Mouse (Mus musculus): ENCODE measurements around the gene Arl4c. TPM values are rescaled to one million over a fixed set of nuclear protein-coding genes. Genes with fewer than 3 reads are reported as not detected.

Arl4c gene
- polyA plus RNA-seq, 1 experiment from 2014 or later, result 17.9 TPM

- Histone ChIP-seq H3K36me3 (no peaks in the 10 kb centered on the region), H3K4me1 (no peaks in the 10 kb centered on the region), H3K9ac (no peak overlapping the region), H3K4me2 (replicated peaks) (no peak overlapping the region), H3K4me3 (no peak overlapping the region), H3K27me3 (no peaks in the 10 kb centered on the region), H3K9me3 (no peaks in the 10 kb centered on the region), H3K27ac (no peak overlapping the region)
- no peak for ATAC-seq (ENCODE audit: insufficient number of reproducible peaks, insufficient read depth, low FRiP score, low TSS enrichment)
- 83% methylated on average over 7 of the region's 7 CpGs for whole genome bisulfite sequencing
Measured at GRCm38 (mm10) chr1:88653614-88654520, 48.2 kb downstream of the Arl4c start.

GRCm38 (mm10) chr1:88652682-88653081, 49.3 kb downstream of the Arl4c start:
- WGBS, result 89% methylated on average over 8 of the region's 8 CpGs
- Histone ChIP-seq H3K4me2 (replicated peaks) (no peak overlapping the region), H3K9ac (no peak overlapping the region), H3K27me3 (no peaks in the 10 kb centered on the region), H3K4me1 (no peaks in the 10 kb centered on the region), H3K4me3 (no peak overlapping the region), H3K27ac (no peak overlapping the region), H3K9me3 (no peaks in the 10 kb centered on the region), H3K36me3 (no peaks in the 10 kb centered on the region)
- no peak for ATAC-seq (ENCODE audit: insufficient number of reproducible peaks, insufficient read depth, low FRiP score, low TSS enrichment)

- H3K9ac ChIP-seq, result no peak overlapping the region
- no peaks in the 10 kb centered on the region for H3K4me1 ChIP-seq
- H3K27me3 ChIP-seq, result no peaks in the 10 kb centered on the region
- 78% methylated on average over 9 of the region's 9 CpGs for WGBS
- H3K4me2 ChIP-seq (replicated peaks), result no peak overlapping the region
- no peaks in the 10 kb centered on the region for H3K36me3 ChIP-seq
- no peak for ATAC-seq (ENCODE audit: insufficient number of reproducible peaks, insufficient read depth, low FRiP score, low TSS enrichment)
- no peak overlapping the region for H3K27ac ChIP-seq
- no peaks in the 10 kb centered on the region for H3K9me3 ChIP-seq
- H3K4me3 ChIP-seq, result no peak overlapping the region
Measured at GRCm38 (mm10) chr1:88651668-88652067, 50.4 kb downstream of the Arl4c start.

- 89% methylated on average over 4 of the region's 4 CpGs for WGBS
- Histone ChIP-seq H3K27me3 (no peaks in the 10 kb centered on the region), H3K4me3 (no peak overlapping the region), H3K9me3 (no peaks in the 10 kb centered on the region), H3K9ac (no peak overlapping the region), H3K27ac (no peak overlapping the region), H3K4me1 (no peaks in the 10 kb centered on the region), H3K36me3 (no peaks in the 10 kb centered on the region), H3K4me2 (replicated peaks) (no peak overlapping the region)
- no peak for ATAC-seq (ENCODE audit: insufficient number of reproducible peaks, insufficient read depth, low FRiP score, low TSS enrichment)
Measured at GRCm38 (mm10) chr1:88648742-88649141, 53.3 kb downstream of the Arl4c start.

- 58% methylated on average over 3 of the region's 3 CpGs for WGBS
- Histone ChIP-seq H3K4me2 (replicated peaks) (no peak overlapping the region), H3K4me3 (no peak overlapping the region), H3K9me3 (no peaks in the 10 kb centered on the region), H3K4me1 (no peaks in the 10 kb centered on the region), H3K27ac (no peak overlapping the region), H3K9ac (no peak overlapping the region), H3K27me3 (no peaks in the 10 kb centered on the region), H3K36me3 (no peaks in the 10 kb centered on the region)
- no peak for ATAC-seq (ENCODE audit: insufficient number of reproducible peaks, insufficient read depth, low FRiP score, low TSS enrichment)
Measured at GRCm38 (mm10) chr1:88645599-88646119, 56.4 kb downstream of the Arl4c start.

- Histone ChIP-seq H3K9me3 (no peaks in the 10 kb centered on the region), H3K9ac (no peak overlapping the region), H3K4me1 (peaks cover 7% of the 10 kb centered on the region), H3K4me2 (replicated peaks) (no peak overlapping the region), H3K4me3 (no peak overlapping the region), H3K36me3 (no peaks in the 10 kb centered on the region), H3K27me3 (no peaks in the 10 kb centered on the region), H3K27ac (no peak overlapping the region)
- WGBS, result 84% methylated on average over 5 of the region's 5 CpGs
- no peak for ATAC-seq (ENCODE audit: insufficient number of reproducible peaks, insufficient read depth, low FRiP score, low TSS enrichment)
Measured at GRCm38 (mm10) chr1:88644417-88644816, 57.6 kb downstream of the Arl4c start.

GRCm38 (mm10) chr1:88643181-88643823, 58.7 kb downstream of the Arl4c start:
- Histone ChIP-seq H3K9ac (no peak overlapping the region), H3K4me3 (no peak overlapping the region), H3K27ac (no peak overlapping the region), H3K9me3 (no peaks in the 10 kb centered on the region), H3K4me2 (replicated peaks) (no peak overlapping the region), H3K4me1 (peaks cover 9% of the 10 kb centered on the region), H3K27me3 (no peaks in the 10 kb centered on the region), H3K36me3 (no peaks in the 10 kb centered on the region)
- no peak for ATAC-seq (ENCODE audit: insufficient number of reproducible peaks, insufficient read depth, low FRiP score, low TSS enrichment)
- 81% methylated on average over 5 of the region's 5 CpGs for WGBS

GRCm38 (mm10) chr1:88642735-88643134, 59.3 kb downstream of the Arl4c start:
- ATAC-seq (ENCODE audit: insufficient number of reproducible peaks, insufficient read depth, low FRiP score, low TSS enrichment), result no peak
- Histone ChIP-seq H3K9ac (no peak overlapping the region), H3K4me3 (no peak overlapping the region), H3K4me2 (replicated peaks) (no peak overlapping the region), H3K4me1 (peaks cover 9% of the 10 kb centered on the region), H3K9me3 (no peaks in the 10 kb centered on the region), H3K27ac (no peak overlapping the region), H3K27me3 (no peaks in the 10 kb centered on the region), H3K36me3 (no peaks in the 10 kb centered on the region)
- WGBS, result 83% methylated on average over 4 of the region's 4 CpGs

GRCm38 (mm10) chr1:88641678-88642215, 60.3 kb downstream of the Arl4c start:
- no peak for ATAC-seq (ENCODE audit: insufficient number of reproducible peaks, insufficient read depth, low FRiP score, low TSS enrichment)
- H3K36me3 ChIP-seq, result no peaks in the 10 kb centered on the region
- 80% methylated on average over 2 of the region's 2 CpGs for WGBS

GRCm38 (mm10) chr1:88641194-88641593, 60.8 kb downstream of the Arl4c start:
- Histone ChIP-seq H3K4me1 (peaks cover 9% of the 10 kb centered on the region), H3K4me3 (no peak overlapping the region), H3K27me3 (no peaks in the 10 kb centered on the region), H3K36me3 (no peaks in the 10 kb centered on the region), H3K27ac (no peak overlapping the region), H3K9ac (no peak overlapping the region), H3K4me2 (replicated peaks) (no peak overlapping the region), H3K9me3 (no peaks in the 10 kb centered on the region)
- ATAC-seq (ENCODE audit: insufficient number of reproducible peaks, insufficient read depth, low FRiP score, low TSS enrichment), result no peak
- 88% methylated on average over 3 of the region's 3 CpGs for WGBS

More at GRCm38 (mm10) chr1:88641678-88642215, 60.3 kb downstream of the Arl4c start:
- H3K9ac ChIP-seq, result no peak overlapping the region
- no peak overlapping the region for H3K27ac ChIP-seq
- H3K4me2 ChIP-seq (replicated peaks), result no peak overlapping the region
- peaks cover 9% of the 10 kb centered on the region for H3K4me1 ChIP-seq
- no peaks in the 10 kb centered on the region for H3K27me3 ChIP-seq
- no peaks in the 10 kb centered on the region for H3K9me3 ChIP-seq
- H3K4me3 ChIP-seq, result no peak overlapping the region

GRCm38 (mm10) chr1:88639432-88640281, 62.4 kb downstream of the Arl4c start:
- Histone ChIP-seq H3K4me1 (peaks cover 9% of the 10 kb centered on the region), H3K9ac (no peak overlapping the region)
- 17% methylated on average over 10 of the region's 10 CpGs for WGBS

More at GRCm38 (mm10) chr1:88639432-88640281, 62.4 kb downstream of the Arl4c start:
- ATAC-seq (ENCODE audit: insufficient number of reproducible peaks, insufficient read depth, low FRiP score, low TSS enrichment), result 0 out of 2 replicates have a peak, but pooled peaks have one; percentile 52
- peak overlapping the region; percentile 4; the same call in 1 of the 2 replicates for H3K27ac ChIP-seq
- H3K36me3 ChIP-seq, result no peaks in the 10 kb centered on the region
- H3K4me3 ChIP-seq, result no peak overlapping the region
- H3K27me3 ChIP-seq, result no peaks in the 10 kb centered on the region
- H3K9me3 ChIP-seq, result no peaks in the 10 kb centered on the region
- H3K4me2 ChIP-seq (replicated peaks), result no peak overlapping the region

Measured in embryonic facial prominence, embryonic 12.5 days (tissue).